ENCODE assay signal across 14 mouse cellular contexts in genomic region chr11:66846043-66846775, GRCm38 (mm10).
DNase-seq lines count a peak whose midpoint lies in the region; ATAC-seq and TF ChIP-seq lines count a peak whose summit lies in the region.
"Had no signal": no experiment of that assay in that cellular context is flagged by ENCODE, and none has a peak within 500 bp of the region (broad histone marks: within the 10 kb centered on the region; RNA-seq: fewer than 3 reads in every experiment).

No protein-coding gene starts in this region.

- DNase-seq in embryonic facial prominence, embryonic 11.5 days (ENCODE audit: low spot score): peak; percentile 3
- no peak for DNase-seq in embryonic facial prominence, embryonic 10.5 days (ENCODE audit: low spot score)
- peak; percentile 37 for DNase-seq in forebrain, embryonic 10.5 days (ENCODE audit: extremely low spot score, low spot score)
- peak; percentile 38 for DNase-seq in hindbrain, postnatal 0 days (ENCODE audit: low spot score)
- no peak for DNase-seq in kidney, adult 2 months
- DNase-seq in lung, postnatal 4 days: no peak
- no peak for DNase-seq in urinary bladder, postnatal 36 days (ENCODE audit: low spot score in 2 of 2)
- DNase-seq: B cell, adult 2 months; heart, adult 11 months; lung, adult 2 months had no signal

- H3K27me3 ChIP-seq in embryonic facial prominence, embryonic 11.5 days (ENCODE audit: control insufficient read depth, insufficient read depth, low read length): no peaks in the 10 kb centered on the region
- H3K27me3 ChIP-seq in embryonic facial prominence, embryonic 10.5 days (replicated peaks; ENCODE audit: low read depth, poor library complexity, severe bottlenecking): no peaks in the 10 kb centered on the region
- no peaks in the 10 kb centered on the region for H3K27me3 ChIP-seq in forebrain, embryonic 10.5 days (ENCODE audit: poor library complexity, severe bottlenecking)
- H3K27me3 ChIP-seq in hindbrain, postnatal 0 days (ENCODE audit: insufficient read depth, low read length): no peaks in the 10 kb centered on the region
- H3K27me3 ChIP-seq in midbrain, embryonic 16.5 days (ENCODE audit: control insufficient read depth, insufficient read depth, low read depth, low read length): no peaks in the 10 kb centered on the region
- no peaks in the 10 kb centered on the region for H3K27me3 ChIP-seq in kidney, adult 2 months (replicated peaks; ENCODE audit: control insufficient read depth, insufficient read depth, low read length)
- H3K27me3 ChIP-seq: embryonic facial prominence, embryonic 15.5 days had no signal

- TF ChIP-seq POLR2A in kidney, adult 2 months (IDR thresholded peaks at IDR 0.05; ENCODE audit: low read depth, low read length): no peak

- H3K27ac ChIP-seq in embryonic facial prominence, embryonic 11.5 days (replicated peaks; ENCODE audit: low read depth, low read length): no peak overlapping the region
- H3K27ac ChIP-seq in embryonic facial prominence, embryonic 10.5 days (replicated peaks): no peak overlapping the region
- peak overlapping the region; percentile 81 for H3K27ac ChIP-seq in forebrain, embryonic 10.5 days
- H3K27ac ChIP-seq in hindbrain, postnatal 0 days: 0 out of 2 replicates have a peak overlapping the region, but pooled peaks have one; percentile 29
- H3K27ac ChIP-seq in midbrain, embryonic 16.5 days (ENCODE audit: low read length): peak overlapping the region; percentile 69
- no peak overlapping the region for H3K27ac ChIP-seq in kidney, adult 2 months (ENCODE audit: insufficient read depth, low read depth, low read length)
- H3K27ac ChIP-seq: embryonic facial prominence, embryonic 15.5 days had no signal

- H3K9me3 ChIP-seq in embryonic facial prominence, embryonic 11.5 days (replicated peaks; ENCODE audit: control insufficient read depth, low read length): no peaks in the 10 kb centered on the region
- no peaks in the 10 kb centered on the region for H3K9me3 ChIP-seq in embryonic facial prominence, embryonic 10.5 days
- H3K9me3 ChIP-seq in forebrain, embryonic 10.5 days: no peaks in the 10 kb centered on the region
- H3K9me3 ChIP-seq in hindbrain, postnatal 0 days (ENCODE audit: low read length): no peaks in the 10 kb centered on the region
- H3K9me3 ChIP-seq in midbrain, embryonic 16.5 days (replicated peaks; ENCODE audit: control insufficient read depth, low read length, poor library complexity, severe bottlenecking): no peaks in the 10 kb centered on the region
- H3K9me3 ChIP-seq: embryonic facial prominence, embryonic 15.5 days had no signal

- no peaks in the 10 kb centered on the region for H3K36me3 ChIP-seq in embryonic facial prominence, embryonic 11.5 days (replicated peaks; ENCODE audit: control insufficient read depth, insufficient read depth, low read depth, low read length)
- no peaks in the 10 kb centered on the region for H3K36me3 ChIP-seq in embryonic facial prominence, embryonic 10.5 days (replicated peaks)
- no peaks in the 10 kb centered on the region for H3K36me3 ChIP-seq in forebrain, embryonic 10.5 days (replicated peaks)
- no peaks in the 10 kb centered on the region for H3K36me3 ChIP-seq in hindbrain, postnatal 0 days (ENCODE audit: insufficient read depth, low read length)
- H3K36me3 ChIP-seq in midbrain, embryonic 16.5 days (ENCODE audit: control insufficient read depth, insufficient read depth, low read length): no peaks in the 10 kb centered on the region
- no peaks in the 10 kb centered on the region for H3K36me3 ChIP-seq in kidney, adult 2 months (ENCODE audit: control insufficient read depth, insufficient read depth, low read length)
- H3K36me3 ChIP-seq: embryonic facial prominence, embryonic 15.5 days had no signal

- H3K4me2 ChIP-seq in embryonic facial prominence, embryonic 11.5 days (ENCODE audit: low read depth, low read length): no peak overlapping the region
- no peak overlapping the region for H3K4me2 ChIP-seq in hindbrain, postnatal 0 days (ENCODE audit: low read depth, low read length)
- no peak overlapping the region for H3K4me2 ChIP-seq in midbrain, embryonic 16.5 days (ENCODE audit: low read length)
- H3K4me2 ChIP-seq: embryonic facial prominence, embryonic 15.5 days had no signal

- H3K4me3 ChIP-seq in embryonic facial prominence, embryonic 11.5 days (ENCODE audit: low read depth, low read length): no peak overlapping the region
- H3K4me3 ChIP-seq in embryonic facial prominence, embryonic 10.5 days: no peak overlapping the region
- H3K4me3 ChIP-seq in forebrain, embryonic 10.5 days: no peak overlapping the region
- no peak overlapping the region for H3K4me3 ChIP-seq in hindbrain, postnatal 0 days (ENCODE audit: low read length)
- no peak overlapping the region for H3K4me3 ChIP-seq in midbrain, embryonic 16.5 days (ENCODE audit: low read depth, low read length)
- H3K4me3 ChIP-seq in kidney, adult 2 months (ENCODE audit: insufficient read depth, low read depth, low read length): no peak overlapping the region
- H3K4me3 ChIP-seq: embryonic facial prominence, embryonic 15.5 days had no signal

- no peak overlapping the region for H3K9ac ChIP-seq in embryonic facial prominence, embryonic 11.5 days (replicated peaks; ENCODE audit: low read length)
- no peak overlapping the region for H3K9ac ChIP-seq in hindbrain, postnatal 0 days (replicated peaks; ENCODE audit: low read length)
- H3K9ac ChIP-seq in midbrain, embryonic 16.5 days (ENCODE audit: low read depth, low read length): no peak overlapping the region
- H3K9ac ChIP-seq: embryonic facial prominence, embryonic 15.5 days had no signal

- ATAC-seq in embryonic facial prominence, embryonic 11.5 days (replicated peaks; ENCODE audit: insufficient number of reproducible peaks, low FRiP score, low TSS enrichment, low read depth): no peak
- ATAC-seq in hindbrain, postnatal 0 days: peak; percentile 73; the same call in 1 of the 2 replicates
- ATAC-seq in midbrain, embryonic 16.5 days: peak; percentile 90
- ATAC-seq: inflammation-experienced regulatory T-cells, adult 6 months; Patski had no signal

- no peak for TF ChIP-seq CTCF in hindbrain, postnatal 0 days (IDR thresholded peaks at IDR 0.05; ENCODE audit: low read depth)
- no peak for TF ChIP-seq CTCF in kidney, adult 2 months (conservative IDR thresholded peaks at IDR 0.05; ENCODE audit: insufficient read depth, insufficient read length, low read depth, low read length)

- WGBS in embryonic facial prominence, embryonic 11.5 days: 39% methylated on average over 9 of the region's 9 CpGs
- 31% methylated on average over 9 of the region's 9 CpGs for WGBS in embryonic facial prominence, embryonic 10.5 days
- WGBS in forebrain, embryonic 10.5 days: 20% methylated on average over 9 of the region's 9 CpGs
- WGBS in hindbrain, postnatal 0 days: 24% methylated on average over 9 of the region's 9 CpGs
- WGBS in midbrain, embryonic 16.5 days: 9% methylated on average over 9 of the region's 9 CpGs
- WGBS in kidney, adult 2 months: 54% methylated on average over 9 of the region's 9 CpGs

- no peaks in the 10 kb centered on the region for H3K4me1 ChIP-seq in embryonic facial prominence, embryonic 11.5 days (ENCODE audit: control insufficient read depth, insufficient read depth, low read length)
- H3K4me1 ChIP-seq in embryonic facial prominence, embryonic 10.5 days: peaks cover 7% of the 10 kb centered on the region; the same call in 1 of the 2 replicates
- peaks cover 17% of the 10 kb centered on the region for H3K4me1 ChIP-seq in forebrain, embryonic 10.5 days
- H3K4me1 ChIP-seq in hindbrain, postnatal 0 days (ENCODE audit: insufficient read depth, low read length): 0 out of 2 replicates have a peak, but pooled peaks cover 7% of the 10 kb centered on the region
- peaks cover 14% of the 10 kb centered on the region for H3K4me1 ChIP-seq in midbrain, embryonic 16.5 days (ENCODE audit: control insufficient read depth, insufficient read depth, low read length)
- no peaks in the 10 kb centered on the region for H3K4me1 ChIP-seq in kidney, adult 2 months (ENCODE audit: control insufficient read depth, insufficient read depth, low read length)
- H3K4me1 ChIP-seq: embryonic facial prominence, embryonic 15.5 days had no signal

Comparison
In these comparisons a context has a peak if more than half of its experiments do, and no peak if none do; other contexts are left out.
1. DNase-seq: peak in embryonic facial prominence, embryonic 11.5 days (single experiment), forebrain, embryonic 10.5 days (single experiment) and hindbrain, postnatal 0 days (single experiment); none in embryonic facial prominence, embryonic 10.5 days (single experiment), kidney, adult 2 months (single experiment), lung, postnatal 4 days (0 of 2) and urinary bladder, postnatal 36 days (0 of 2).
2. H3K27ac ChIP-seq: peak in forebrain, embryonic 10.5 days (single experiment), hindbrain, postnatal 0 days (single experiment) and midbrain, embryonic 16.5 days (single experiment); none in embryonic facial prominence, embryonic 11.5 days (single experiment), embryonic facial prominence, embryonic 10.5 days (single experiment) and kidney, adult 2 months (single experiment).